Mouse (Mus musculus) heart, embryonic 16.5 days (tissue): ENCODE measurements around the gene Paox. TPM values are rescaled to one million over a fixed set of nuclear protein-coding genes. Genes with fewer than 3 reads are reported as not detected.

Source experiments
- ATAC-seq: fragments of 200-750 bp; cut with Nextera tagmentation; replicated peaks from 2 replicates; pipeline ENCODE4 v1.8.0; 2017; ENCODE audit warnings: moderate number of reproducible peaks; ENCODE audit not compliant: insufficient read depth, low FRiP score; ENCODE audit errors: extremely low read depth
- H3K27ac ChIP-seq: fragments of 300-500 bp; sonication (generic); 2 replicates; pipeline ENCODE4 v1.5.1; 2014; ENCODE audit warnings: mild to moderate bottlenecking, low read length, control low read depth, moderate library complexity
- H3K27me3 ChIP-seq: fragments of 300-500 bp; sonication (generic); 2 replicates; pipeline ENCODE4 v1.6.1; 2014; ENCODE audit warnings: low read length, mixed read lengths; ENCODE audit not compliant: control insufficient read depth, insufficient read depth
- H3K36me3 ChIP-seq: fragments of 300-500 bp; sonication (generic); 2 replicates; pipeline ENCODE4 v1.6.1; 2014; ENCODE audit not compliant: control insufficient read depth, insufficient read depth
- H3K4me1 ChIP-seq: fragments of 300-500 bp; sonication (generic); 2 replicates; pipeline ENCODE4 v1.6.1; 2014; ENCODE audit warnings: low read length, mixed read lengths; ENCODE audit not compliant: control insufficient read depth, insufficient read depth
- H3K4me2 ChIP-seq: fragments of 300-500 bp; sonication (generic); 2 replicates; pipeline ENCODE4 v1.6.1; 2014; ENCODE audit warnings: low read depth, mild to moderate bottlenecking, control low read depth, low read length
- H3K4me3 ChIP-seq: fragments of 300-500 bp; sonication (generic); 2 replicates; pipeline ENCODE4 v1.5.1; 2014; ENCODE audit warnings: mild to moderate bottlenecking, control low read depth, low read length
- H3K9ac ChIP-seq: fragments of 300-500 bp; sonication (generic); 2 replicates; pipeline ENCODE4 v1.6.1; 2014; ENCODE audit warnings: low read length, control low read depth
- H3K9me3 ChIP-seq: fragments of 300-500 bp; sonication (generic); replicated peaks from 2 replicates; pipeline ENCODE4 v1.6.1; 2016; ENCODE audit warnings: low read length; ENCODE audit not compliant: control insufficient read depth
- whole genome bisulfite sequencing: fragments of 180-500 bp; shearing (Covaris S2); extraction: QIAGEN DNeasy Blood & Tissue Kit; methylation state at CpG from one replicate; pipeline ENCODE4 v1.1.7; 2014; 5-methylcytosine and 5-hydroxymethylcytosine counted together
- polyA plus RNA-seq: library from polyadenylated mRNA; unstranded; fragments of >200 nt; fragmentation: Nextera tagmentation; extraction: Ambion mirVana; gene quantifications from 2 replicates; pipeline ENCODE4 v1.2.1, GENCODE M21; 2015

Paox gene
- polyA plus RNA-seq, 1 experiment from 2014 or later = 9.5 TPM

GRCm38 (mm10) chr7:140111943-140112342 lies 3.7 kb upstream of the Paox start:
- no peak overlapping the region for H3K4me2 ChIP-seq
- no peak overlapping the region for H3K27ac ChIP-seq
- 0 out of 2 replicates have a peak, but pooled peaks cover 3% of the 10 kb centered on the region for H3K4me1 ChIP-seq
- H3K4me3 ChIP-seq = no peak overlapping the region
- H3K9me3 ChIP-seq = no peaks in the 10 kb centered on the region
- WGBS = 65% methylated on average over 3 of the region's 3 CpGs
- ATAC-seq = no peak
- no peak overlapping the region for H3K9ac ChIP-seq
- H3K36me3 ChIP-seq = peaks cover 52% of the 10 kb centered on the region
- H3K27me3 ChIP-seq = no peaks in the 10 kb centered on the region

- H3K36me3 ChIP-seq = peaks cover 9% of the 10 kb centered on the region
- no peaks in the 10 kb centered on the region for H3K27me3 ChIP-seq
- H3K4me3 ChIP-seq = peak within 1 kb of the TSS; percentile 75
- peak; percentile 95 for ATAC-seq
- H3K4me1 ChIP-seq = 0 out of 2 replicates have a peak, but pooled peaks cover 3% of the 10 kb centered on the region
- peak within 1 kb of the TSS; percentile 90 for H3K9ac ChIP-seq
- WGBS = 3% methylated on average over 28 of the region's 28 CpGs
- H3K27ac ChIP-seq = peak within 1 kb of the TSS; percentile 94
- peak within 1 kb of the TSS; percentile 80 for H3K4me2 ChIP-seq
- H3K9me3 ChIP-seq = no peaks in the 10 kb centered on the region
These were observed 893 bp downstream of the Paox start, which contains the start of gene Echs1 for GRCm38 (mm10) chr7:140116329-140117054. Echs1 (minus strand) TSS chr7:140116476.

DNA sequence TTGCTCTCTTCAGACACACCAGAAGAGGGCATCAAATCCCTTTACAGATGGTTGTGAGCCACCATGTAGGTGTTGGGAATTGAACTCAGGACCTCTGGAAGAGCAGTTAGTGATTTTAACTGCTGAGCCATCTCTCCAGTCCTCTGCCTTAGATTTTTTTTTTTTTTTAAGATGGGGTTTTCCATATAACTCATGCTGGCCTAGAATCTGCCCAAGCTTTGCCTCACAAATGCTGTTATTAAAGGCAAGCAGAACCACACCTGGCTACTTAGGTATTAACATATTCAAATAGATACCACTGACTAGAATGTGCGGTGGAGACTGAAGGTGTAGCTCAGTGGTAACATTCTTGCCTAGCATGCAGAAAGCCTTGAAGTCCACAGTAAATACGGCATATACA lies 4.9 kb downstream of the Paox start:
- Histone ChIP-seq H3K27me3 (no peaks in the 10 kb centered on the region), H3K9me3 (no peaks in the 10 kb centered on the region), H3K27ac (no peak overlapping the region), H3K4me1 (0 out of 2 replicates have a peak, but pooled peaks cover under 1% of the 10 kb centered on the region), H3K4me2 (no peak overlapping the region), H3K9ac (no peak overlapping the region), H3K36me3 (no peaks in the 10 kb centered on the region), H3K4me3 (no peak overlapping the region)
- WGBS = 84% methylated on average over 2 of the region's 2 CpGs
- no peak for ATAC-seq

DNA sequence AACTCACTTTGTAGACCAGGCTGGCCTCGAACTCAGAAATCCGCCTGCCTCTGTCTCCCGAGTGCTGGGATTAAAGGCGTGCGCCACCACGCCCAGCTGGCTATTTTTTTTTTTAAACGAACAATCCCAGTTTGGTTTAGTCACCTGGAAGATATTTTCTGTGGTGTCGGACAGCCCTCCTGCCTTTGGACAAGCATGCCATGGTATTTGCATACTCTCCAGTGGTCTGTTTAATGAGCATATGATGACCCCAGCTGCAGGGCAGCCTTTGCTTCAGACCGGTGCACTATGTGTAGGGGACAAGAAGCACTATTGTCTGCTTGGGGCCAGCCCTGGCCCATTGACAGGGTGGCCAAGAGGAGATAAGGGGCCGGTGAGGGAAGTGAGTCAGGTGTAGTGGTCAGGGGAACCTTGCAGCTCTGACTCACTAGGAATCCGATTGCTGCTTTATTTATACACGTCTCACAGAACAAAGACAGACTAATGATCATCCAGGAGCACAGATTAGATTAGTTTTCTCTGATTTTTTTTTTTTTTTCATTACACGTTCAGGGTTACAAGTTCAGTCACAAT lies 5.8 kb downstream of the Paox start:
- no peaks in the 10 kb centered on the region for H3K27me3 ChIP-seq
- H3K27ac ChIP-seq = no peak overlapping the region
- H3K36me3 ChIP-seq = no peaks in the 10 kb centered on the region
- ATAC-seq = no peak
- no peak overlapping the region for H3K9ac ChIP-seq
- 58% methylated on average over 11 of the region's 13 CpGs for WGBS
- peaks cover 4% of the 10 kb centered on the region; the same call in 1 of the 2 replicates for H3K4me1 ChIP-seq
- no peak overlapping the region for H3K4me2 ChIP-seq
- no peak overlapping the region for H3K4me3 ChIP-seq
- H3K9me3 ChIP-seq = no peaks in the 10 kb centered on the region

DNA sequence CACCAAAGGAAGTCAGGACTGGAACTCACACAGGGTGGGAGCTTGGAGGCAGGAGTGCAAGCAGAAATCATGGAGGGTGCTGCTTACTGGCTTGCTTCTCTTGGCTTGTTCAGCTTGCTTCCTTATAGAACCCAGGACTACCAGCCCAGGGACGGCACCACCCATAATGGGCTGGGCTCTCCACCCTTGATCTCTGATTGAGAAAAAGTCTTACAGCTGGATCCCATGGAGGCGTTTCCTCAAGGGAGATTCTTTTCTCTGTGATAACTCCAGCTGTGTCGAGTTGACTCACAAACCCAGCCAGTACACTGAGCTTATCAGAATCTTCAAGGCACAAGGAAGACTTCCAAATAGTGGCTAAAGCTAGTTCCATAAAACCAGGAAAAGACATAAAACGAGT lies 7.2 kb downstream of the Paox start:
- Histone ChIP-seq H3K4me2 (no peak overlapping the region), H3K4me3 (no peak overlapping the region), H3K27ac (no peak overlapping the region), H3K36me3 (no peaks in the 10 kb centered on the region), H3K4me1 (peaks cover 5% of the 10 kb centered on the region), H3K9ac (no peak overlapping the region), H3K9me3 (no peaks in the 10 kb centered on the region), H3K27me3 (no peaks in the 10 kb centered on the region)
- WGBS = 20% methylated on average over 4 of the region's 4 CpGs
- no peak for ATAC-seq

- no peak overlapping the region for H3K9ac ChIP-seq
- 80% methylated on average over 1 of the region's 1 CpGs for WGBS
- H3K9me3 ChIP-seq = no peaks in the 10 kb centered on the region
- H3K36me3 ChIP-seq = no peaks in the 10 kb centered on the region
- H3K4me3 ChIP-seq = no peak overlapping the region
- no peaks in the 10 kb centered on the region for H3K27me3 ChIP-seq
- H3K4me1 ChIP-seq = peaks cover 5% of the 10 kb centered on the region
- H3K4me2 ChIP-seq = no peak overlapping the region
- ATAC-seq = no peak
- no peak overlapping the region for H3K27ac ChIP-seq
These were observed 8.8 kb downstream of the Paox start for GRCm38 (mm10) chr7:140124382-140124781.

DNA sequence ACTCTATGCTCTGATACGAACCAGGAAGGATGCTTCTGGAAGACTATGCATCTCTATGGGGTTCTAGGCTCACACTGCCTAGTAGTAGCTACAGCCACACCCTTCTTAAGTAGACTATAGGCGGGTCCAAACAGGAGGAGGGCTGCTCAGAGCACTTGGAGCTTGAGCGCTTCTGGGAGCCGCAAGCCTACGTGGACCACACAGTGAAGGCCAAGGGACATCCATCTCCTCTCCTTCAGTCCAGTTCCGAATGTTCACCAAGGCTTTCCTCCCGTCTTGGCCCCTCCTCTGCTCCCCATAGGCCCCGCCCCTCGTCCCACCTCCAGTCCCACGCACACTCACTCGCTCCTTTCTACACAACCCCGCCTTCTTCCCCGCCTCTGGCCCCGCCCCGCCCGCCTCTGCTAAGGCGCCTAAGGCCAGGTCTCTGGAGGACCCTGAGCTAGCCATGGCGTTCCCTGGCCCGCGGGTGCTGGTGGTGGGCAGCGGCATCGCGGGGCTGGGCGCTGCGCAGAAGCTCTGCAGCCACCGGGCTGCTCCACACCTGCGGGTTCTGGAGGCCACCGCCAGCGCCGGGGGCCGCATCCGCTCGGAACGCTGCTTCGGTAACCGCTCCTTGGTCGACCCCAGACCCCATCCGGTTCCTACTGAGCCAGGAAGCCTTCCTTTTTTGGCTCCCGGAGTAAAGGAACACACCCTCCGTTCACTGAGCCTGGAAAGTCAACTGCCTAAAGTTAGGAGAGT lies 9.9 kb downstream of the Paox start:
- Histone ChIP-seq H3K9ac (peak overlapping the region; percentile 79), H3K4me1 (peaks cover 5% of the 10 kb centered on the region), H3K4me3 (peak overlapping the region; percentile 72), H3K4me2 (peak overlapping the region; percentile 69), H3K27ac (peak overlapping the region; percentile 17; the same call in 1 of the 2 replicates), H3K9me3 (no peaks in the 10 kb centered on the region), H3K36me3 (0 out of 2 replicates have a peak, but pooled peaks cover 3% of the 10 kb centered on the region), H3K27me3 (no peaks in the 10 kb centered on the region)
- WGBS = 2% methylated on average over 40 of the region's 40 CpGs
- peak; percentile 98 for ATAC-seq

DNA sequence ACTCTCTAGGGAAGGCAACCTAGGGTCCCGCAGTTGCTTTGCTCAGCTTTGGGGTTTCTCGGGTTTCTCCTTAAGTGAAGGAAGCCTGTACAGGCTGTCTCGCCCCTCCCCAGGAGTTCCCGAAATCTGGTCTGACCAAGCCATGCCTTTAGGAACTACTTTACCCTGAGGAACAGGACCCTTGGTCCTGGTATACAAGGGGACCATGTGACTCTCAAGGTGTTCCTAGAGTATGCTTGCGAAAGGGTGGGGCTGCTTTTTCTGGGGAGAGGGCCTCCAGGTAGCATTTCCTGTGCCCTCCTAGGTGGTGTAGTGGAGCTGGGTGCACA lies 10.4 kb downstream of the Paox start:
- H3K4me2 ChIP-seq = peak overlapping the region; percentile 69
- H3K9ac ChIP-seq = peak overlapping the region; percentile 79
- peak overlapping the region; percentile 17; the same call in 1 of the 2 replicates for H3K27ac ChIP-seq
- H3K9me3 ChIP-seq = no peaks in the 10 kb centered on the region
- no peaks in the 10 kb centered on the region for H3K27me3 ChIP-seq
- 3% methylated on average over 5 of the region's 5 CpGs for WGBS
- H3K4me1 ChIP-seq = peaks cover 5% of the 10 kb centered on the region
- peaks cover 6% of the 10 kb centered on the region; the same call in 1 of the 2 replicates for H3K36me3 ChIP-seq
- ATAC-seq = no peak
- H3K4me3 ChIP-seq = peak overlapping the region; percentile 72

DNA sequence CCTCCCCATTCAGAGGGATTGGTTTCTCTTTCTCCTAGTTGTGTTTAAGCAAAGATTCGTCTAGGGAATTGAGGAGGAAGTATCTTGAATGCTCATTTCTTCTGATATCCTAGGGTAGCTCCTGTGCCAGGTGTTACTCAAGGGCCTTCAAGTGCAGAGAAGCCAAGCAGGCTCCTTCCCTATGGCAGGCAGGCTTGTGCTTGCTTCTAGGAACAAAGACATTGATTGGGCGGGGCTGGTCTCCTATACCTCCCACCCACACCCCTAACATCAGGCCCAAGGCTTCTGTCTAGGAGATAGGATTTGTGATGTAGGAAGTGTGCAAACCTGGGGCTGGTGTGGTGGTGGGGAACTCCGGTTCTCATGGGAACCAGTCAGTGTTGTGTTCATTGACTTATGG lies 11.3 kb downstream of the Paox start:
- Histone ChIP-seq H3K4me3 (no peak overlapping the region), H3K4me2 (no peak overlapping the region; the same call in 1 of the 2 replicates), H3K27me3 (no peaks in the 10 kb centered on the region), H3K9ac (no peak overlapping the region), H3K36me3 (peaks cover 6% of the 10 kb centered on the region; the same call in 1 of the 2 replicates), H3K27ac (no peak overlapping the region), H3K4me1 (peaks cover 5% of the 10 kb centered on the region), H3K9me3 (no peaks in the 10 kb centered on the region)
- 89% methylated on average over 3 of the region's 3 CpGs for WGBS
- ATAC-seq = no peak
